Mouse (Mus musculus) urinary bladder, adult 18-20 months (tissue): ENCODE data around the gene Mapk8ip2.

Experiments used
- DNase-seq, 2 experiments: peaks; one replicate each; pipeline ENCODE4 v3.0.0; 2022; ENCODE audit warnings: low spot score in 2 of 2, mixed read lengths in 2 of 2

Gene Mapk8ip2

DNA sequence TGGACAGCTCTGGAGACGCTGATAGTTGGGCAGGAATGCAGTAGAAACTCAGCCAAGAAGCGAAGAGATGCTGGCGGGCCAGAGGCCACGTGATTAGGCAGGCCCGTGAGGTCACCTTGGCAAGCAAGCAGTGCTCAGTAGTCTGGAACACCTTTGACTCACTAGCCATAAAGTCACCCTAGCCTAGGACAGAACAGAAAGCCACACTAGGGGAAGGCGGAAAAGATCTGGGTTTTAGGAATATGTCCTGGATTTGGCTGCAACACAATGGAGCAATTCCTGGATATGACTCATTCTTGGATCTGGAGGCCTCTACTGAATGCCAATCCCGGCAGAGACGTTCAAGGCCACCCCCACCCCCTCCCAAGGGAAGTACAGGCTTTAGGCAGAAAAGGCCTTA, 26.9 kb downstream of the Mapk8ip2 start:
- DNase-seq = peak in 1 of 2 experiments; percentile 41

DNA sequence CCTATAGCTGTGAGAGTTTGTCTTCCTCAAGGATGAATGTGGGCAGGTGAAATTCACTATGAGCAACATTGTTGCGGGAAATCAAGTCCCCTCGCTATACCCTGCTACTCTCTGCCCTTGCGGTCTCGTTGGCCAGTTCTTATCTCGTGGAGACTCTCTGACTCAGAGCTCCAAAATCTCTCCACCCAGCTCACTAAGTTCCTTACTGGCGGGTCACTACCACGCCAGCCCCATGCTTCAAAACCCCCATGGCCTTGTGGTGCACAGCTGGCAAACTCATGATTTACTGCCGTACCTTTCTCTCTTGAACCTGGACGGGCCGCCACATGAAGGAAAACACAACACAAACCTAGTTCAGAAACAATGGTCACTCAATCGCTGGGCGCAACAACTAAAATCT, 34.5 kb downstream of the Mapk8ip2 start:
- no peak for DNase-seq

DNA sequence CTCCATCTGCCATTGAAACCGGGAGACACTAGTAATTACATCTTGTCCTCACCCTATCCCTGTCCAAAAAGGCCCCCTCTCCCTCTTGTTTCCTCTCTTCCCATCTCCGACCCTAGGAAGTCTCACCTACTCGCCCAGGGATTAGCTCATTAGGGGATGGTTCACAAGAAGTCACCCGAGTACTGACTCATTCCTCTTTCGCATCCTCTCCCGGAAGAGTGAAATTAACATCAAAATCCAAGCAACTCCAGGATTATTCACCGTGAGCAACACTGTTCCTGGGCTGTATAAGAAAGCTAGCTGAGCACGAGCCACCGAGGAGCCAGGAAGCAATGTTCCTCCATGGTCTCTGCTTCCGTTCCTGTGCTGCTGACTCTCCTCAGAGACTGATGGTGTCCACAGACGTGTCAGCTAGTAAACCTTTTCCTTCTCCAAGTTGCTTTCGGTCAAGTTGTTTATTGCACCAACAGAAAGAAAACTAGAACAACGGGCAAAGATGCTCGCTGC, 35.0 kb downstream of the Mapk8ip2 start:
- no peak for DNase-seq

DNA sequence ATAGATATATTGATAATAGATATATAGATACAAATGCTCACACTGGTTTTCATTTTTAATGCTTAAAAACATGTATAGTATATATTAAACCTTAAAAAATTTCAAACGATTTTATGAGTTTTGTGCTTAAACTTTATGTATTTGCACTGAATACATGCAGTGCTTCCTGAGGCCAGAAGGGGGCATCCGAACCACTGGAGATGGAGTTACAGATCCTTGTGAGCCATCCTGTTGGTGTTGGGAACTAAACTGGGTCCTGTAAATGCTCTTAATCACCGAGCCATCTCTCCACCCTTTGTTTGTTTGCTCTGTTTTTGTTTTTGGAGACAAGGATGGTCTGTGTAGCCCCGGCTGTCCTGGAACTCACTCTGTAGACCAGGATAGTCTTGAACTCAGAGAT, 41.3 kb downstream of the Mapk8ip2 start:
- no peak for DNase-seq

DNA sequence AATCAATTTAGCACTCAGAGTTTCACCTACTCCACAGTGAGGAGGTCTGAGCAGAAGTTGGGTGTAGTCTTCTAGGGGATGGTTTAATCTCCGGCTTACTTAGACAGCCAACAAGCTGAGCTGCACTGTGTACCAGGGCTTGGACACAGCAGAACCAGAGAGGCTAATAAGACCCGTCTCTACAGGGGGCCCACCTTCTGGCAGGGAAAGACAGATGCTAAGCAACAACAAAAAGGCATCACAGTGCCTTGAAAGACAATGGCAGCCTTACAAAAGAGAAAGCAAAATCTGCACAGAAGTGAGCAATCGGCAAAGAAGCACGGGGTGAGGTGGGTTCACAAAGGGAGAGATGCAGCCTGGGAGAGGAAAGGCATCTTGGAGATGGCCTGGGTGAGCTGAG, 42.4 kb downstream of the Mapk8ip2 start:
- DNase-seq = no peak

DNA sequence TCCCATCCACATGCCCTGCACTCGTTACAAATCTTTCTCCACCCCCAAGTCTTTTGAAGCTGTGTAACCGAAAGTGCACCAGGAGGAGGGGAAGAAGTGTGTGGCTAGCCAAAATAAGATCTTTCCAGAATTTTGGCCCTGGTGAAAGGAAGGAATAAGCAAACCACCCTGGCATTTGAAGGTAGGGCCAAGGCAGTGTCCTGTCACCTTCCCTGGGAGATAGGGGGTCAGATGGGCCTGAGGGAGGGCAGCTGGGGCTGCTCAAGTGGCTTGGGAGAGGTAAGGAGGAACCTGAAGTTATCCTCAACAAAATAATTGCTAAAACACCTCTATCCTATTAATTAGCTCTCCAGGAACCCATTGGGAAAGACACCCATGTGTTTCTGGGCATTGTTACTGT, 43.1 kb downstream of the Mapk8ip2 start:
- no peak for DNase-seq

DNA sequence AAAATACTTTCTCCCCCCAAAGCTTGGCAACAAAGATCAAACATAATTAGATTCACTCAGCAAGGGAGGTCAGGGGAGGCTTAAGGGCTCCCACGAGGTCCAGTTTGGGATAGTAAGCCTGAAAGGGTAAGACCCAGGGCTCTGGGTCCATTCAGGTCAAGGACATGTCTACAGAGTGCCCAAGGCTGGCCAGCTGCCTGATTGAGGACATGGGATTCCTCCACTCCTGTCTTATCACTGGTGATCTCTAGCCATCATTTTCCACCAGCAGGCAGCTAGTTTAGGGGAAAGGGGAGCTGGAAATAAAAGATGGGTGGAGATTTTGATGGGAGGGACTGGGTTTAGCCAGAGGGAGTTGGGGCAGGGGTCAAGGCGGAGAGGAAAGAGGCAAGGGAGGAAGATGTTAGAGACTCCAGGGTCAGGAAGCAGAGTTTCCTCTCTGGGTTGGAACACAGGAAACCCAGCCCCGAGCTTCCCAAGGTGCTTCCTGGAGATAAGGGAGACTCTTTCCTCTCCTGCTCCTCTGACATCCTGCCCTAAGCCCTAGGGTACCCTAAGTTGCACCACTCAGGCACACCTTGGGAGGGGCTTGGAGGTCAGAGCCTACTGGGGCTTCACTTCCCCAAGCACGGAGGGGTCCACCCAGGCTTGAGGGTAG, 43.8 kb downstream of the Mapk8ip2 start:
- DNase-seq = no peak

DNA sequence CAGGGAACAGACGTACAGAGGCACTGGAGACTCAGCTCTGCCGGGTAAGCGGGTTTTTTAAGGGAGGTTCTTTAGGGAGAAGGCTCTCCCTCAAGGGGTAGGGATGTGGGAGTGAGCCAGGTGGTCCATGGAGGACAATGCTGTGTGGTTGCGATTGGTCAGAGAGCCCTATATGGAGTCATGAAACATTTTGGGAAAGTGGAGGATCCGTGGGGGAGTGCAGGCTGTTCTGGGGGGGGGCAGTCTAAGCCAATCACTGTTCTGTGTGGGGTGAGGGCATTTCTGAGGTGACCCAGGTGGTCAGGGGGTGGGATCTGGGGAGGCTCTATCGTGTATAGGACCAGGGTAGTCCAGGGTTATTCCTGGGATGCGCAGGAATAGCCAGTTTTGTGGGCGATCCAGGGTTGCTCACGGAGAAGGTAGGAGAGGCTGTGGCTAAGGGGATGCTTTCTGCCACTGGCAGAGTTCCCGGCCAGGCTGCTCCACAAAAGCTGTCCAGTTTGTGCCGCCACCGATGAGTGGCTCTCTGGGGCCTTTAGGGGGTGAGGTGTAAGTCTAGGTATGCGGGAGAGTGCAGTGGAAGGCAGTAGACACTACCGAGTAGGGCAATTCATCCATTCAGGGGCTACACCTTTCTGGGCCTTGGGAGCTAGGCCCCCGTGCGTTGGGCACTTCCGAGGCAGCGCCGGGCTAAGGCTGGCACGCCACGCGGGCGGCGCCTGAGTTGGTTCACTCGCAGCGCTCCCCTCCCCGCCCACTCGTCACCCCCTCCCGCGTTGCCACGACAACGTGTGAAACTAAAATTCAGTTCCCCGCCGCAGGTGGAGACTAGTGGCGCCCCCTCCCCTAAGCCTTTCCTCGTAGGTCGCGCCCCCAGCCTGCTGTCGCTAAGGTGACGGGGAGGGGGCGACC, 44.6 kb downstream of the Mapk8ip2 start:
- DNase-seq = no peak

DNA sequence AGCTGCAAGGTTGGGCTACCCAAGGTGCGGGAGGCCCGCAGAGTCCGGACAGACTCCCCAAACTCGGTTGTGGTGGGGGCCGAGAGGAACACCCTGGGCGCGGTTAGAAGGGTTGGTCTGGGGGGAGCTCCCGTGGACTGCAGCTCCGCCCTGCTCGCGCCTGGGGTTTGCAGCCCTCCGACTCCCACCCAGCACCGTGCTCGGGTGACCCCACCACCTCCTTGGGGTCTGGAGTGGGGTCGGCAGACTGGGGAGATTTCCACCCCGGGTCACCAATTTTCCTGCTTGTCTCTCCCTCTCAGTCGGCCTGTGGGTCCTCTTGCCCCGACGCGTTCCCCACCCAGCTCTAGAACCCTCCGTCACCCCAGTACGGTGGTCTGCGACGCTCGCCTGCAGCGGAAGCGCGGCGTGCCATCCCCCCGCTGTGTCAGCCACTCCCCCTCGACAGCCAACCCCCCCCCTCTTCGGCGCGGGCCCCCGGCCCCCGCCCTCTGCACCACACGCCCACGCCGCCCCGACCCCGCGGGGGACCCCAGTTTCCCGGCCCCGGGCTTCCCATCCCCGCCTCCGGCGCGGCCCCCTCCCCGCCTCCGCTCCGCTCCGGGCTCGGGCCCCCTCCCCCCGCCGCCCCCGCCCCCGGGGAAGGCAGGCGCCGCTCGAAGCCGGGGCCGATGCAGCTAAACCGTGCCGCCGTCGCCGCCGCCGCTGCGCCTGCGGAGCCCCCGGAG, 45.4 kb downstream of the Mapk8ip2 start, which contains the start of gene Shank3:
Shank3 (plus strand) TSS at position 663 of the 728 bp plus-strand sequence.
- DNase-seq = no peak

DNA sequence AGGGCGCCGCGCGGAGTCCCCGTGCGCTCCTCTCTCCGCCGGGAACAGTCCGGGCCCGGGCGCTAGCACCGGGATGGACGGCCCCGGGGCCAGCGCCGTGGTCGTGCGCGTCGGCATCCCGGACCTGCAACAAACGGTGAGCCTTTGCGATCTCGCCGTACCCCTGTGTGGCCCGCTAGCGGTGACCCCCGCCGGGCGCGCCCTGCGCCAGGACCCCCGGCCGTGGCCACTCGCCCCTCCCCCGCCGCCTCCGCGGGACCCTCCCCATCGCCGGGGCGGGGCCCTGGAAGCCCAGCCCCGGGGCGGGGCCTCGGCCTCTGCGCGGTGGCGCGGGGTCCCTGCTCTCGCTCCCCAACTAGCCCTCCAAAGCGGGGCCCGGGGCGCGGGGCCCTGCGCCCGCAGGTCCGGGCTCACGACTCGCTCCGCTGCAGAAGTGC, 46.1 kb downstream of the Mapk8ip2 start:
- DNase-seq = peak in 1 of 2 experiments; percentile 16

DNA sequence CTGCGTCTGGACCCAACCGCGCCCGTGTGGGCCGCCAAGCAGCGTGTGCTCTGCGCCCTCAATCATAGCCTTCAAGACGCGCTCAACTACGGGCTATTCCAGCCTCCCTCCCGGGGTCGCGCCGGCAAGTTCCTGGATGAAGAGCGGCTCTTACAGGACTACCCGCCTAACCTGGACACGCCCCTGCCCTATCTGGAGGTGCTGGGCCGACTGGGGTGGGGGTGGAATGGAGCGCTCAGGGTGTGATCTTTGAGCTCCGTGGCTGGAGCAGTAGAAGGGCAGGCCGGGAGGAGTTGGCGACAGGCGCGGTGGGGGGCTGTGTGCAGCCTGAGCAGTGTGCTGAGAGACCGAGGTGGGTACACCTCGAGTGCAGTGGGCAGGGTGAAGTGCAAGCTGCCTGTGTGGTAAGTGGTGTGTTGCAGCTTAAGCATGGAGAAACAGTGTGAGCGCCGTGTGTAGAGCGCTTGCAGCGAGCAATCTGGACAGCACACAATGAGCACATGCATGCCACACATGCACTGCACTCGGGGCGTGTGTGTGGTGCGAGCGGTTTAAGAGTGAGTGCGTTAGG, 46.6 kb downstream of the Mapk8ip2 start:
- no peak for DNase-seq

DNA sequence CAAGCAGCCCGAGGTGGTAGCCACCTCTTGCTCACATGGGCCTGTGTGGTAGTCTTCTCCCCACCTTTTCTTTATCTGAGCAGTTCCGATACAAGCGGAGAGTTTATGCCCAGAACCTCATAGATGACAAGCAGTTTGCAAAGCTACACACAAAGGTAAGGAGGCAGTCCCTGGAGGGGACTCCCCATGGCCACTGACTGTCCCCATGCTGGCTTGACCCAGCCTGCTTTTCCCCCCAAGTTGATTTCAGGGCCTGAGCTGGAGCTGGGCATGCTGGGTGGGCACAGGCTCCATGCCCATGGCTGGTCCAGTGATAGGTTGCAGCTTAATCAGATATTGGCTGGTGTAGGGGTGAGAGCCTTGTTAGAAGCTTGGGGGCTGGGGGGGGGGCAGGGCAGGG, 47.6 kb downstream of the Mapk8ip2 start:
- DNase-seq = no peak

DNA sequence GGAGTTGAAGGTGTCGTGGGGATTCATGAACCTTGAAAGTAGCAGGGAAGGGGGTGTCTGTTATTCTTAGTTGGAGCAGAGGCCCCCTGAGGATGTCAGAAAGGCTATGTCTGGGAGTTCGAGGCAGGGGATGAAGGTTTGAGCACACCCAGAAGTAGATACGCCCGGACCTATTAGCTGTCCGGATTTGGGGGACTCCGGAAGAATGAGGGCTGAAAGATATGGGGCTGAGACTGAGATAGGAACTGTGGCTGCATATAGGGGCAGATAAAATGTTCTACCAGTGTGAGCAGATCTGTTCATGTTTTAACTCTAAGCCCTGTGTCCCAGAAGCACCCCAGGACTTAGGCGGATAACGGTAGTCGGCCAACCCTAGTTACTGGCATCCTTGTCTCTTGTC, 51.1 kb downstream of the Mapk8ip2 start:
- DNase-seq = no peak

DNA sequence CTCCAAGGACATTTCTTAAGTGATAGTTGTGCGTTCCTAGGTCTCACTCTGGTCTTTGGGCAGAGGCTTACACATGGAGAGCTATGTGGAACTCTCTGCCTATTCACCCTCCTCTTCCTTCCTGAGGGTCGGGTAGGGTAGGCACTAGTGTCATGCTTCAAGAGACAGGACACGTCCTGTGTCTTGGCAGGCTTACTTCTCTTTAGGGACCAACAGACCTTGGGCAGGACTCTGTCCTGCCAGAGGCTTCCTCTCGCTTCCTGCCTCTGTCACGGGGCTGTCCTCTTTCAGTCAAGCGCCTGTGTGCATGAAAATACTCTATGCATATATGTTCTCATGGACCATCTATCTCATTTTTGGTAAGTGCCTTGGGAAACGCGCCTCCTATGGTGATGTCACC, 54.0 kb downstream of the Mapk8ip2 start:
- DNase-seq = no peak

DNA sequence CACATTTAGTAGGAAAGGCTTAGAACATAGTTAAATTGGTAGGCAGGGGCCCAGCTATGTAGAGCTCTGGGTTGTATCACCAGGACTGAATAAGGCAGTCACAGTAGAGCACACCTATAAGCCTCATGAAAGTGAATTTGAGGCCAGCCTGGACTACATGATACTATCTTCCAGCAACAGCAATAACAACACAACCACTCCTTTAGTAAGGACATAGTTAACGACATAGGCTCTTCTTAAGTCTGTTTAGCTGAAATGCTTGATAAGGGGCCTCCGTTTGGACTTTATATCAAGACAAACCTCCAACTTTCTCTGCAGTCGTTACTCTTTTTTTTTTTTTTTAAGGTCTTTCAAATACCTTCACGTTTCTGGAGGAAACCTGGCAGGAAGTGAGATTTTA, 59.0 kb downstream of the Mapk8ip2 start:
- DNase-seq = no peak
